Mouse (Mus musculus) liver, embryonic 15.5 days (tissue): ENCODE measurements around the gene Rsrp1. TPM values are rescaled to one million over a fixed set of nuclear protein-coding genes. Genes with fewer than 3 reads are reported as not detected.
A peak's percentile ranks its signal among the peaks of the same experiment; 100 is the strongest.

ENCODE experiments used
- ATAC-seq: fragments of 200-750 bp; cut with Nextera tagmentation; 2 replicates; pipeline ENCODE4 v1.8.0; 2017; ENCODE audit warnings: moderate number of reproducible peaks, mild to moderate bottlenecking, moderate library complexity; ENCODE audit not compliant: insufficient read depth
- H3K27ac ChIP-seq: fragments of 300-500 bp; sonication (generic); replicated peaks from 2 replicates; pipeline ENCODE4 v1.5.1; 2015; ENCODE audit warnings: mild to moderate bottlenecking, inconsistent platforms
- H3K27me3 ChIP-seq: fragments of 300-500 bp; sonication (generic); 2 replicates; pipeline ENCODE4 v1.6.1; 2015; ENCODE audit warnings: mild to moderate bottlenecking, inconsistent platforms
- H3K36me3 ChIP-seq: fragments of 300-500 bp; sonication (generic); replicated peaks from 2 replicates; pipeline ENCODE4 v1.6.1; 2015; ENCODE audit warnings: moderate library complexity, mild to moderate bottlenecking, inconsistent platforms
- H3K4me1 ChIP-seq: fragments of 300-500 bp; sonication (generic); replicated peaks from 2 replicates; pipeline ENCODE4 v1.6.1; 2015; ENCODE audit warnings: inconsistent platforms
- H3K4me2 ChIP-seq: fragments of 300-500 bp; sonication (generic); 2 replicates; pipeline ENCODE4 v1.6.1; 2015; ENCODE audit warnings: moderate library complexity, mild to moderate bottlenecking, inconsistent platforms
- H3K4me3 ChIP-seq: fragments of 300-500 bp; sonication (generic); replicated peaks from 2 replicates; pipeline ENCODE4 v1.5.1; 2015; ENCODE audit warnings: mild to moderate bottlenecking, inconsistent platforms
- H3K9ac ChIP-seq: fragments of 300-500 bp; sonication (generic); 2 replicates; pipeline ENCODE4 v1.6.1; 2015; ENCODE audit warnings: moderate library complexity, mild to moderate bottlenecking, inconsistent platforms
- H3K9me3 ChIP-seq: fragments of 300-500 bp; sonication (generic); replicated peaks from 2 replicates; pipeline ENCODE4 v1.6.1; 2016; ENCODE audit warnings: inconsistent platforms
- WGBS: fragments of 180-500 bp; shearing (Covaris S2); methylation state at CpG from one replicate; pipeline ENCODE4 v1.1.7; 2015; ENCODE audit warnings: mixed read lengths; ENCODE audit not compliant: insufficient replicate concordance; 5-methylcytosine and 5-hydroxymethylcytosine counted together
- polyA plus RNA-seq: library from polyadenylated mRNA; unstranded; fragments of >200 nt; fragmentation: Nextera tagmentation; extraction: Ambion mirVana; gene quantifications from 2 replicates; pipeline ENCODE4 v1.2.1, GENCODE M21; 2015

Rsrp1 gene
- polyA plus RNA-seq = 280 and 309 TPM in 2 replicates

- no peaks in the 10 kb centered on the region for H3K27me3 ChIP-seq
- H3K4me3 ChIP-seq = peak within 1 kb of the TSS; percentile 97
- H3K36me3 ChIP-seq = peaks cover 40% of the 10 kb centered on the region
- peak; percentile 83 for ATAC-seq
- peak within 1 kb of the TSS; percentile 80 for H3K4me2 ChIP-seq
- H3K9me3 ChIP-seq = no peaks in the 10 kb centered on the region
- peak within 1 kb of the TSS; percentile 98 for H3K27ac ChIP-seq
- H3K4me1 ChIP-seq = peaks cover 69% of the 10 kb centered on the region
- WGBS = under 1% methylated on average over 64 of the region's 64 CpGs
- peak within 1 kb of the TSS; percentile 99 for H3K9ac ChIP-seq
Observed at GRCm38 (mm10) chr4:134923258-134924018, at the start of gene Rsrp1. Gene Rsrp1, plus strand, starts transcription at chr4:134923592.

GRCm38 (mm10) chr4:134876171-134876570, 47.2 kb upstream of the Rsrp1 start:
- no peaks in the 10 kb centered on the region for H3K27me3 ChIP-seq
- WGBS = 85% methylated on average over 9 of the region's 9 CpGs
- no peaks in the 10 kb centered on the region for H3K9me3 ChIP-seq
- peaks cover 65% of the 10 kb centered on the region for H3K4me1 ChIP-seq
- no peak overlapping the region for H3K4me2 ChIP-seq
- H3K27ac ChIP-seq = no peak overlapping the region
- H3K36me3 ChIP-seq = peaks cover 97% of the 10 kb centered on the region
- ATAC-seq = no peak
- no peak overlapping the region for H3K4me3 ChIP-seq
- H3K9ac ChIP-seq = no peak overlapping the region

GRCm38 (mm10) chr4:134879410-134879981, 43.9 kb upstream of the Rsrp1 start:
- no peak overlapping the region for H3K9ac ChIP-seq
- 15% methylated on average over 17 of the region's 17 CpGs for WGBS
- H3K9me3 ChIP-seq = no peaks in the 10 kb centered on the region
- no peaks in the 10 kb centered on the region for H3K27me3 ChIP-seq
- ATAC-seq = no peak
- H3K4me3 ChIP-seq = peak overlapping the region; percentile 23
- H3K27ac ChIP-seq = peak overlapping the region; percentile 29; the same call in 1 of the 2 replicates
- peaks cover 52% of the 10 kb centered on the region for H3K4me1 ChIP-seq
- peaks cover 99% of the 10 kb centered on the region for H3K36me3 ChIP-seq
- peak overlapping the region; percentile 55 for H3K4me2 ChIP-seq

- Histone ChIP-seq H3K4me3 (no peak overlapping the region), H3K9me3 (no peaks in the 10 kb centered on the region), H3K9ac (no peak overlapping the region), H3K27me3 (no peaks in the 10 kb centered on the region), H3K27ac (peak overlapping the region; percentile 29; the same call in 1 of the 2 replicates), H3K4me1 (peaks cover 49% of the 10 kb centered on the region), H3K4me2 (peak overlapping the region; percentile 55; the same call in 1 of the 2 replicates), H3K36me3 (peaks cover 99% of the 10 kb centered on the region)
- WGBS = 46% methylated on average over 6 of the region's 6 CpGs
- ATAC-seq = no peak
Observed at GRCm38 (mm10) chr4:134880041-134880440, 43.4 kb upstream of the Rsrp1 start.

- Histone ChIP-seq H3K9ac (no peak overlapping the region), H3K9me3 (no peaks in the 10 kb centered on the region), H3K36me3 (peaks cover 97% of the 10 kb centered on the region), H3K27me3 (no peaks in the 10 kb centered on the region), H3K4me1 (peaks cover 32% of the 10 kb centered on the region), H3K4me2 (no peak overlapping the region), H3K4me3 (no peak overlapping the region), H3K27ac (no peak overlapping the region; the same call in 1 of the 2 replicates)
- WGBS = 21% methylated on average over 7 of the region's 7 CpGs
- 0 out of 2 replicates have a peak, but pooled peaks have one; percentile 26 for ATAC-seq
Observed at GRCm38 (mm10) chr4:134883266-134883665, 40.1 kb upstream of the Rsrp1 start.

GRCm38 (mm10) chr4:134883808-134884207, 39.6 kb upstream of the Rsrp1 start:
- Histone ChIP-seq H3K9me3 (no peaks in the 10 kb centered on the region), H3K36me3 (peaks cover 97% of the 10 kb centered on the region), H3K4me2 (no peak overlapping the region), H3K9ac (no peak overlapping the region; the same call in 1 of the 2 replicates), H3K4me1 (peaks cover 27% of the 10 kb centered on the region), H3K27ac (no peak overlapping the region), H3K27me3 (no peaks in the 10 kb centered on the region), H3K4me3 (no peak overlapping the region)
- 83% methylated on average over 10 of the region's 10 CpGs for WGBS
- no peak for ATAC-seq

GRCm38 (mm10) chr4:134884364-134884763, 39.0 kb upstream of the Rsrp1 start:
- Histone ChIP-seq H3K9me3 (no peaks in the 10 kb centered on the region), H3K4me3 (no peak overlapping the region), H3K36me3 (peaks cover 97% of the 10 kb centered on the region), H3K4me2 (no peak overlapping the region), H3K27ac (no peak overlapping the region), H3K27me3 (no peaks in the 10 kb centered on the region), H3K9ac (no peak overlapping the region), H3K4me1 (peaks cover 22% of the 10 kb centered on the region)
- no peak for ATAC-seq
- WGBS = 93% methylated on average over 4 of the region's 4 CpGs

- Histone ChIP-seq H3K27me3 (no peaks in the 10 kb centered on the region), H3K4me3 (no peak overlapping the region), H3K4me2 (no peak overlapping the region), H3K4me1 (no peaks in the 10 kb centered on the region), H3K9me3 (no peaks in the 10 kb centered on the region), H3K9ac (no peak overlapping the region), H3K27ac (no peak overlapping the region), H3K36me3 (peaks cover 100% of the 10 kb centered on the region)
- ATAC-seq = no peak
- 82% methylated on average over 6 of the region's 6 CpGs for WGBS
Observed at GRCm38 (mm10) chr4:134892096-134892495, 31.3 kb upstream of the Rsrp1 start.

GRCm38 (mm10) chr4:134897256-134897655, 26.1 kb upstream of the Rsrp1 start:
- Histone ChIP-seq H3K4me1 (no peaks in the 10 kb centered on the region), H3K27ac (no peak overlapping the region), H3K9ac (no peak overlapping the region), H3K4me3 (no peak overlapping the region), H3K9me3 (no peaks in the 10 kb centered on the region), H3K27me3 (no peaks in the 10 kb centered on the region), H3K4me2 (no peak overlapping the region), H3K36me3 (peaks cover 100% of the 10 kb centered on the region)
- WGBS = 90% methylated on average over 6 of the region's 6 CpGs
- ATAC-seq = no peak

GRCm38 (mm10) chr4:134901126-134901525, 22.3 kb upstream of the Rsrp1 start:
- Histone ChIP-seq H3K4me2 (no peak overlapping the region), H3K4me1 (no peaks in the 10 kb centered on the region), H3K27ac (no peak overlapping the region), H3K9me3 (no peaks in the 10 kb centered on the region), H3K27me3 (no peaks in the 10 kb centered on the region), H3K9ac (no peak overlapping the region), H3K36me3 (peaks cover 100% of the 10 kb centered on the region), H3K4me3 (no peak overlapping the region)
- 89% methylated on average over 8 of the region's 8 CpGs for WGBS
- no peak for ATAC-seq

- Histone ChIP-seq H3K27ac (no peak overlapping the region), H3K4me3 (no peak overlapping the region), H3K9ac (no peak overlapping the region), H3K4me1 (peaks cover 4% of the 10 kb centered on the region; the same call in 1 of the 2 replicates), H3K4me2 (no peak overlapping the region), H3K36me3 (peaks cover 100% of the 10 kb centered on the region), H3K27me3 (no peaks in the 10 kb centered on the region), H3K9me3 (no peaks in the 10 kb centered on the region)
- 84% methylated on average over 7 of the region's 7 CpGs for WGBS
- ATAC-seq = no peak
Observed at GRCm38 (mm10) chr4:134903046-134903445, 20.3 kb upstream of the Rsrp1 start.
